Mouse (Mus musculus): ENCODE results near the gene Medag. TPM values are rescaled to one million over a fixed set of nuclear protein-coding genes. Genes with fewer than 3 reads are reported as not detected.

Medag gene
- polyA plus RNA-seq, 1 experiment: 0.57 TPM

DNA sequence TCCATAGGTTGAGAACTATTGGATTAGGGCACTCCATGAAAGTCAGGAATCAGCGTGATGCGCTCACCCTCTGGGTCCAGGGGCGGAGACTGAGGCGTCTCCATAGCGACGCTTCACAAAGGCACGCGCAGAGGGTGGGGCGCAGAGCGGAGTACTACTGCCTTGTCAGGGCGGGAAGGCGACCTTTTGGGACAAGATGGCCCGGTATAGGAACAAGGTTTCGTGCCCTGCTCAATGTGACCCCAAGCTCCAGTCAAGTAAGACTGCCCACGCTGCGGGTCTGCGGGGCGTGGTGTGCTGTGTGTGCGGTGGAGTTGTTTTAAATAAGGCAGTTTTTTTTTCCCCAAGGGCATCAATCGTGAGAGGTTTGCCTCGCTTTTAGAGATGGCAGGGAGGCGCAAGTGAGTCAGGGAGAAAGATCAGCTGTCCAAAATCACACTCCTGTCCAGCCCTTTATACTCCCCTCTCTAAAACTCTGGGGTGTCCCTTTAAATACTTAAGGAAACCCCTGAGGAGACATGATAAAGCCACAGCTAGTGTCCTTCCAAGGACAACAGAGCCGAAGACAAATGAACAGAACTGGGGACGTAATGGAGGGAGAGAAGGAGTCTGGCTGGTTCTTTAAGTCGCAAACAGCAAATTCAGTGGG lies 28.1 kb downstream of the Medag start, which contains the start of gene Tex26:
Gene Tex26, plus strand, starts transcription at position 130 of the 649 bp plus-strand sequence.
- Histone ChIP-seq H3K36me3 (ENCODE audit: control insufficient read depth, insufficient read depth, low read length) (no peaks in the 10 kb centered on the region), H3K27me3 (ENCODE audit: control insufficient read depth, insufficient read depth, low read length) (no peaks in the 10 kb centered on the region), H3K27ac (ENCODE audit: insufficient read depth, low read length) (no peak within 1 kb of the TSS), H3K4me3 (ENCODE audit: extremely low read depth, insufficient read depth, insufficient read length) (peak within 1 kb of the TSS; percentile 50), H3K4me1 (ENCODE audit: control insufficient read depth, insufficient read depth, insufficient read length) (peaks cover 6% of the 10 kb centered on the region; the same call in 1 of the 2 replicates)
- no peak for DNase-seq (ENCODE audit: low read depth in 1 of 2, low spot score in 2 of 2)
- no peak for TF ChIP-seq POLR2A (IDR thresholded peaks at IDR 0.05; ENCODE audit: low read depth, low read length)
- no peak for TF ChIP-seq CTCF (IDR thresholded peaks at IDR 0.05; ENCODE audit: extremely low read depth, insufficient read depth, insufficient read length, insufficient replicate concordance)
- under 1% methylated on average over 25 of the region's 25 CpGs for WGBS

DNA sequence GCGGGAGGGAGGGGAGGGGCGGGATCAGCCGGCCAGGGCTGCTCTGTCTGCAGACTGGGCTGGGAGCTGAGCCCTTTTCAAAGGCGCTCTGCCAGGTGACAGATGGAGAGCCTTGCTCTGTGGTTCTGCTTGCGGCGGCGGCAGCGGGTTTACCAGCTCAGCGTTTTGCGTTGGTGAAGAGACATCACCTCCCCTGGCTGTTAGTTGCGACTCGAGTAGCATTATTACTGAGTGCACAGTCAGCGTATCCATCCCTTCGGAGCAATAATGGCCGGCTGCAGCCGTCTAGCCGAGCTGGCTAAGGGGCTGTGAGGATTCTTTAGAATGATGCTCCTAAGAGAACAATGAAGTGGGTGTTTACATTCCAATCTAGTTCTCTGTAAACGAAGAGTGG lies 28.6 kb downstream of the Medag start:
- H3K27ac ChIP-seq (ENCODE audit: insufficient read depth, low read length): no peak overlapping the region
- no peaks in the 10 kb centered on the region for H3K27me3 ChIP-seq (ENCODE audit: control insufficient read depth, insufficient read depth, low read length)
- TF ChIP-seq POLR2A (IDR thresholded peaks at IDR 0.05; ENCODE audit: low read depth, low read length): no peak
- no peak for TF ChIP-seq CTCF (IDR thresholded peaks at IDR 0.05; ENCODE audit: extremely low read depth, insufficient read depth, insufficient read length, insufficient replicate concordance)
- DNase-seq (ENCODE audit: low read depth in 1 of 2, low spot score in 2 of 2): no peak
- no peak overlapping the region for H3K4me3 ChIP-seq (ENCODE audit: extremely low read depth, insufficient read depth, insufficient read length)
- WGBS: 5% methylated on average over 18 of the region's 18 CpGs
- H3K36me3 ChIP-seq (ENCODE audit: control insufficient read depth, insufficient read depth, low read length): no peaks in the 10 kb centered on the region
- peaks cover 6% of the 10 kb centered on the region; the same call in 1 of the 2 replicates for H3K4me1 ChIP-seq (ENCODE audit: control insufficient read depth, insufficient read depth, insufficient read length)

DNA sequence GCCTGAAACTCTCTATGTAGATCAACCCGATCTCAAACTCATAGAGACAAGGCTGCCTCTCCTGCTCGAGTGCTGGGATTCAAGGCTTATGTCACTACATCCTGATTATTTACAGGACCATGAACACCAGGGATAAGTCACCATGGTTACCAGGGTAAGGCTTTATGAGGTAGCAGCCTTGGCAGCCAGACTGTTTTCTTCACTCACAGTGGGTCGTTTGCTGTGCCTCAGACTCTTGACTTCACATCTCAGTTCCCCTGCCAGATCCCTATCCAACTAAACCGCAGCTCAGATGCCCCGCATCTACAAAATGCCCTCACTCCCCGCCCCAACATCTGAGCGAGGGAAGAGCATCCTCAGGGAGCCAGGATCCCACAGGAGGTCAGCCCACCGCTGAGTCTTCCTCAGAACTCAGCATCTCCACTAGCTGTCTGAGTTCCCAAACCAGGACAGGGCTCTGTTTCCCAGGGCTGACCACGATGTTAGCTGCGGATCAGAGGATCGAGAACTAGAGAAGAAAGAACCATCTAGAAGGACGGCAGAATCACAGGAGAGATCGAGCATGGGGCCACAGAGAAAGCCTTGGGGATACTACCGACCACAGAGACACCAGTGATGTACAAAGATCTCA lies 30.2 kb downstream of the Medag start:
- H3K27ac ChIP-seq (ENCODE audit: insufficient read depth, low read length): no peak overlapping the region
- peaks cover 6% of the 10 kb centered on the region; the same call in 1 of the 2 replicates for H3K4me1 ChIP-seq (ENCODE audit: control insufficient read depth, insufficient read depth, insufficient read length)
- WGBS: 87% methylated on average over 14 of the region's 14 CpGs
- no peak for DNase-seq (ENCODE audit: low read depth in 1 of 2, low spot score in 2 of 2)
- TF ChIP-seq POLR2A (IDR thresholded peaks at IDR 0.05; ENCODE audit: low read depth, low read length) (no peak), CTCF (IDR thresholded peaks at IDR 0.05; ENCODE audit: extremely low read depth, insufficient read depth, insufficient read length, insufficient replicate concordance) (no peak)
- H3K36me3 ChIP-seq (ENCODE audit: control insufficient read depth, insufficient read depth, low read length): no peaks in the 10 kb centered on the region
- H3K27me3 ChIP-seq (ENCODE audit: control insufficient read depth, insufficient read depth, low read length): no peaks in the 10 kb centered on the region
- no peak overlapping the region for H3K4me3 ChIP-seq (ENCODE audit: extremely low read depth, insufficient read depth, insufficient read length)

DNA sequence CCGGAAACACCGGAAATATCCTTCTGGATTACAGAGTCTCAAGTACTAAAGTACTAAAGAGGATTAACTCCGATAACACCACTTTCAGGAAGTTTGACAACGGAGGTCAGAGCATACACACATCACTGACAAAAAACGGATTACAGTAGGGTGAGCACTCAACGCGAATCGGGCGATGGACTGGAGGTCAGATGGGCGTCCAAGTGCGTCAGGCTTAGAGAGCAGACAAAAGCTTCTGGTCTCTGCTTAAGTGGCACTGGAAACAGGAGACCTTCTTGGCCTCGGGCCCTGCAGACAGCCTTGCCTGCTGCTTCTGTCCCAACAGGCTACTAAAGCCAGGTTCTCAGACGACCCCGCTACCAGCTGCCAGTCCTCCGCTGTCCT lies 30.7 kb downstream of the Medag start:
- H3K4me1 ChIP-seq (ENCODE audit: control insufficient read depth, insufficient read depth, insufficient read length): peaks cover 6% of the 10 kb centered on the region; the same call in 1 of the 2 replicates
- no peak overlapping the region for H3K27ac ChIP-seq (ENCODE audit: insufficient read depth, low read length)
- H3K36me3 ChIP-seq (ENCODE audit: control insufficient read depth, insufficient read depth, low read length): no peaks in the 10 kb centered on the region
- no peak overlapping the region for H3K4me3 ChIP-seq (ENCODE audit: extremely low read depth, insufficient read depth, insufficient read length)
- no peak for DNase-seq (ENCODE audit: low read depth in 1 of 2, low spot score in 2 of 2)
- 89% methylated on average over 15 of the region's 15 CpGs for WGBS
- TF ChIP-seq POLR2A (IDR thresholded peaks at IDR 0.05; ENCODE audit: low read depth, low read length) (no peak), CTCF (IDR thresholded peaks at IDR 0.05; ENCODE audit: extremely low read depth, insufficient read depth, insufficient read length, insufficient replicate concordance) (no peak)
- H3K27me3 ChIP-seq (ENCODE audit: control insufficient read depth, insufficient read depth, low read length): no peaks in the 10 kb centered on the region

DNA sequence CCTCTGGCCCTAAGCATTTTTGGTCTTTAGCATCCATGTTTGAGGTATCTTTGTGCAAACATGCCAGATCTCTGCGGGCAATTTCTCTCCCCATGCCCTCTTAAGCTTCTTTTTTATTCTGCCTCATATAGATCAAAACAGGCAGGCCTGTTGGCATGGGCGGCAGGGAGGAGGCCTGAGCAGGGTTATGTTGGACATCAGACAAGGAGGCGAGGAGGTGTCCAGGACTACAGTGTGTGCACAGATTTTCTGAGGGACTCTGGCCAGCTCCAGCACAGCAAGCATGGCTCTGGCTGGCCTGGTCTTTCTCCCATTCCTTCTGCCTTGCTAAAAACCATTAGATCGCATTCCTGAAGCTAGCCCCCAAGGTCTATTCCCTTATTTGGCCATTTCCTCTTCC lies 32.9 kb downstream of the Medag start:
- DNase-seq (ENCODE audit: low read depth in 1 of 2, low spot score in 2 of 2): no peak
- Histone ChIP-seq H3K27ac (ENCODE audit: insufficient read depth, low read length) (no peak overlapping the region), H3K36me3 (ENCODE audit: control insufficient read depth, insufficient read depth, low read length) (no peaks in the 10 kb centered on the region), H3K4me3 (ENCODE audit: extremely low read depth, insufficient read depth, insufficient read length) (no peak overlapping the region), H3K4me1 (ENCODE audit: control insufficient read depth, insufficient read depth, insufficient read length) (peaks cover 5% of the 10 kb centered on the region; the same call in 1 of the 2 replicates), H3K27me3 (ENCODE audit: control insufficient read depth, insufficient read depth, low read length) (no peaks in the 10 kb centered on the region)
- 85% methylated on average over 4 of the region's 4 CpGs for WGBS
- no peak for TF ChIP-seq CTCF (IDR thresholded peaks at IDR 0.05; ENCODE audit: extremely low read depth, insufficient read depth, insufficient read length, insufficient replicate concordance)
- no peak for TF ChIP-seq POLR2A (IDR thresholded peaks at IDR 0.05; ENCODE audit: low read depth, low read length)

DNA sequence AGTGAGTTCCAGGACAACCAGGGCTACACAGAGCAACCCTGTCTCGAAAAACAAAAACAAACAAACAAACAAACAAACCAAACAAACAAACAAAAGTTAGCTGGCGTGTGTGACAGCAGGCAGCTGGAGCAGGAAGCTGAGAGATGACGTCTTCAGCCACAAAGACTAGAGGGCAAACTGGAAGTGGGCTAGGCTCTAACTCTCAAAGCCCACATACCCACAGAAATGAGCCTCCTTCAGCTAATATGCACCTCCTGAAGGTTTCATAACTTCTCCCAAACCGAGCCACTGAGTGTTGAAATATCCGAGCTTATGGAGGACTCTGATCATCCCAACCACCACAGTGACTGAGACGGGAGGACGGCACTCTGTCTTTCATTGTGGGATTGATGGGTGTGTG lies 34.9 kb downstream of the Medag start:
- no peaks in the 10 kb centered on the region for H3K36me3 ChIP-seq (ENCODE audit: control insufficient read depth, insufficient read depth, low read length)
- H3K4me1 ChIP-seq (ENCODE audit: control insufficient read depth, insufficient read depth, insufficient read length): no peaks in the 10 kb centered on the region
- no peak overlapping the region for H3K27ac ChIP-seq (ENCODE audit: insufficient read depth, low read length)
- DNase-seq (ENCODE audit: low read depth in 1 of 2, low spot score in 2 of 2): no peak
- no peak overlapping the region for H3K4me3 ChIP-seq (ENCODE audit: extremely low read depth, insufficient read depth, insufficient read length)
- WGBS: 58% methylated on average over 7 of the region's 7 CpGs
- H3K27me3 ChIP-seq (ENCODE audit: control insufficient read depth, insufficient read depth, low read length): no peaks in the 10 kb centered on the region
- TF ChIP-seq POLR2A (IDR thresholded peaks at IDR 0.05; ENCODE audit: low read depth, low read length) (no peak), CTCF (IDR thresholded peaks at IDR 0.05; ENCODE audit: extremely low read depth, insufficient read depth, insufficient read length, insufficient replicate concordance) (no peak)

DNA sequence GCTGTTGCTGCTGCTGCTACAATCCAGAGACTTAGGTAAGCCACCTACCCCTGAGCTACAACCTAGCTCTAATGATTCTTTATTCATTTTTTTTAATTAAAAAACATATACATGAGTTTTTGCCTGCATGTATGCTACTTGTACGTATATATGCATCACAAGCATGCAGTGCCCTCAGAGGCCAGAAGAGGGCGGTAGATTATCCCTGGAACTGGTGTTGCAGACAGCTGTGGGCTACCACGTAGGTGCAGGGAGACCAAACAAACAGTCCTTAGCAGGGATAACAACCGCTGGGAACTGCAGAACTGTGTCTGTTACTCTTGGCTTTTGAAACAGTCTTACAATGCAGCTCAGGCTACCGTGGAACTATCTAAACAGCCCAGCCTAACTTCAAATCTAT lies 36.2 kb downstream of the Medag start:
- H3K4me1 ChIP-seq (ENCODE audit: control insufficient read depth, insufficient read depth, insufficient read length): no peaks in the 10 kb centered on the region
- H3K4me3 ChIP-seq (ENCODE audit: extremely low read depth, insufficient read depth, insufficient read length): no peak overlapping the region
- H3K27me3 ChIP-seq (ENCODE audit: control insufficient read depth, insufficient read depth, low read length): no peaks in the 10 kb centered on the region
- H3K36me3 ChIP-seq (ENCODE audit: control insufficient read depth, insufficient read depth, low read length): no peaks in the 10 kb centered on the region
- TF ChIP-seq POLR2A (IDR thresholded peaks at IDR 0.05; ENCODE audit: low read depth, low read length) (no peak), CTCF (IDR thresholded peaks at IDR 0.05; ENCODE audit: extremely low read depth, insufficient read depth, insufficient read length, insufficient replicate concordance) (no peak)
- DNase-seq (ENCODE audit: low read depth in 1 of 2, low spot score in 2 of 2): no peak
- no peak overlapping the region for H3K27ac ChIP-seq (ENCODE audit: insufficient read depth, low read length)
- WGBS: 94% methylated on average over 5 of the region's 5 CpGs

All from spleen, adult 2 months (tissue).